Mouse (Mus musculus) cerebellum, postnatal 4 days (tissue): Measurements from ENCODE around the gene Rab3a.

Experiments
- DNase-seq, 2 experiments: peaks; one replicate each; pipeline ENCODE4 v3.0.0; 2022; ENCODE audit warnings: low spot score in 2 of 2, mixed read lengths in 1 of 2

The Rab3a gene

DNA sequence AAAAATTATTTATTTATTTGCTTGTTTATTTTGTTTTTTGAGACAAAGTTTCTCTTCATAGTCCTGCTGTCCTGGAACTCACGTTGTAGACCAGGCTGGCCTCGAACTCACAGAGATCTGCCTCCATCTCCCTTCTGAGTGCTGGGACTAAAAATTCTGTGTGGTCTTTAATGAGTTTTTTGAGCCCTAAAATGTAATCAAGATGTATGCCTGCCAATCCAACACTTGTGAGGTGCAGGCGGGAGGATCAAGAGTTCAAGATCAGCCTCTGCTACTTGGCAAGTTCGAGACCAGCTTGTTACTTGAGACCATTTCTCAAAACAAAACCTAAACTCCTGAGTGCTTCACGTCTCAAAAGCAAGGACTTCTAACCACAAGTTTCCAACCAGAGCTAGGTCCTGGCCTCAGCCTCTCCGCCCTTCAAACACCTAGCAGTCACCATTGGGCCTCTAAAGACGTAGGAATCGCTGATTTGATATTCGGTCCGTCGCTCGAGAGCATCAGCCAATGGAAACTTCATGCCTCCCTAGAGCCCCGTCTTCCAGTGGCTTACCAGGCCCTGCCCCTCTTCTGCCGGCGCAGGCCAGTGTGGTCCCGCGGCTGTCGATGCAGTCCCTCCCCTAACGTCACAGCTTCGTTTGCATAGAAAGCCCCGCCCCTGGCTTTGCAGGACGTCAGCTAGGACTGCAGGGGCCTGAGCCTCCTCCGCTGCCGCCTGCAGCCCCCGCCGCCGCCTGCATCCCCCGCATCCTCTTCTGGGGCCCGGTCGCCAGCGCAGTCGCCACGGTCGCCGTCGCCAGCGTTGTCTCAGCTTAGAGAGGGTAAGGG lies at the start of gene Rab3a:
Gene Rab3a (plus strand): TSS at position 637 of the 828 bp plus-strand sequence.
- DNase-seq = peak; percentile 89 to 94

DNA sequence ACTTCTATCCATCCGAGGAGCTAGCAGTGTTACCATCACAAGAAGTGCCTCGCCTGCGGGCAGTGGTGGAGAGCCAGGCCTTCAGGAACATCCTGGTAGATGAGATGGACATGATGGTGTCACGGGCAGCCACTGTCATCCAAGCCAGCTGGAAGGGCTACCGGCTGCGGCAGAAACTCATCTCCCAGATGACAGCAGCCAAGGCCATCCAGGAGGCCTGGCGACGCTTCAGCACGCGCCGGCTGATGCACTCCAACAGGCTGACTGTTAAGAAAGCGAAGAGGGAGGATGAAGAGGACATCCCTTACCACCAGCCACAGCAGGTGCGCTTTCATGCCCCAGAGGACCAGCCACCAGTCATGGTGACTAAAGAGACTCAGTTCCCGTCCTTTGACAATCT lies 46.2 kb upstream of the Rab3a start:
- no peak for DNase-seq

DNA sequence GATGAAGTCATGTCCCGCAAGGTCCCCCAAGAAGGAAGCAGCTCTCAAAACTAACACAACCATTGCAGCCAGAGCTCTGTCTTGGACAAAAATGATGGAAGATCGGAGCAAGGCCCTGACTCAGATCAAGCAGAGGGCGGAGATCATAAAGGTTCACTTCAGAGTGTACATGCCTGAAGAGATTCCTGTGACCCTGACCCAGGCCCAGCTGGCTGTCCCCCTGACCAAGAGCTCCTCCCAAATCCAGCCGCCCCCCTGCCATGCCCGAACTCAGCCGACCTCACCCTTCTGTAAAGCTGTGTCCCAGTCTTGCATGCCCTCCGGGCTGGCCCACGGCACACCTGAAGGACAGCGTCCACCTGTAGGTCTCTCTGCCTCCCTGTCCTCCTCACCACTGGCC lies 44.7 kb upstream of the Rab3a start:
- DNase-seq = no peak

DNA sequence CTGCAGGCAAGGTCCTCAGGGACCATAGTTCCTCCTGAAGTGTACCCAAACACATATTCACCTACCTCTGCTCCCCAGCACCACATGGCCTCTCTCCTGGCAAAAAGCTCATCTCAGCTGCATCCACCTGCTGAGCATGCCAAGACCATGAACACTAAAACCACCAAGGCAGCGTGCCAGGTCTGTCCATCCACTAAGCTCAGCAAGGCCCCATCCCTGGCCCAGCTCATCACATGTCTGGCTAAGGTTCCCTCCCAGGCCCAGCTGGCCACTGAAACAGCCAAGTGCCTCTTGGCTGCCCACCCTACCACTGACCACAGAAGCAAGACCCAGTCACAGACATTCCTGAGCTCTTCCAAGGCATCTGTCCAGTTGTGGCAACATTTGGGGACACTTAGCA lies 44.2 kb upstream of the Rab3a start:
- DNase-seq = no peak

DNA sequence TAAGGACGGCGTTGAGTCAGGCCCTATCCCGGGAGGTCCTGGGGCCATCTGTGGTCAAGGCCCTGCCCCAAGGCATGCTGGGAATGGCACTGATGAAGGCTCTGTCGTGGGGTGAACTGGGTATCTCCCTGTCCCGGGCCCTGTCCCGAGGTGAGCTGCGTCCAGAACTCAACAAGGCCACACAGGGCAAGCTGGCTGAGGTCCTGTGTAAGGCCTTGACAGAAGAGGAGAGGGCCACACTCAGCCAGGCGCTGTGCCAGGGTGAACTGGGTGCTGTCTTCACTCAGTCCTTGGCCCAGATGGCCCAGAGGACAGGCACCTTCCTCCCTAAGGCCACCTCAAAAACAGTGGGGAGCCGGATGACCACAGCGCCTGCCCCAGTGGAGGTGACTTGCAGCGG lies 43.4 kb upstream of the Rab3a start:
- no peak for DNase-seq

DNA sequence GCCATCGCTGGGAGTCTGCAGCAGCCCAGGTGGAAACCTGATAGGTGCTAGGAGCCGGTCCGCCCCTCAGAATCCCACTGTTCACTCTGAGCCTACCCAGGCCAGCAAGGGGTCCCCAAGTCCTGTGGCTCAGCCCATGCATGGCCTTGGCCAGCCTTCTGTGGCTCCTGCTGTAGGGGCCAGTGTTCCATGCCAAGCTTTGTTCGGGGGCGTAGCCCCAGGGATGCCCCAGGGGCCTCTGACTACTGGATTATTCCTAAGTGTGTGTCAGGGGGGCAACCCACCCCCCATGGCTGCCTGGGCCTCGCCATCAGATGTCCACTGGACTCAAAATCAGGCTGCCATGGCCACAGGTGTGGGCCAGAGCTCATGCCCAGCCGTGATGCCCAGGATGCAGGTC lies 40.5 kb upstream of the Rab3a start:
- DNase-seq = no peak

DNA sequence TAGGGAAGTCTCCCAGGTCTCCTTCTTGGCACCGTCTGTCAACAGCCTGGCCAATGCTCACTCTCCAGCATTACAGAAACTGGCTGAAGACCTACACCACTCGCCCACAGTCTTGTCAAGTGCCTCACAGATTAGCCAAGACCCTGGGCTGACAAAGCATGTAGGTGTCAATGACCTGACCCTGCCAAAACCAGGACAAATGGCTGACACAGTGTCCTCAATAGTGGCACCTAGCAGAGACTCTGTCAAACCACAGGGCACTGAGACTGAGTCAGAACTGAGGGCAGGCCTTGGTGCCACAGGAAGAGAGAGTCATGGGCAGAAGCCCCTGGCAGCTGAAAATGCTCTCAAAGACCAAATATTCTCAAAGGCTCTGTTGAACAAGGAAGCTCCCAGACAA lies 39.4 kb upstream of the Rab3a start:
- DNase-seq = no peak

DNA sequence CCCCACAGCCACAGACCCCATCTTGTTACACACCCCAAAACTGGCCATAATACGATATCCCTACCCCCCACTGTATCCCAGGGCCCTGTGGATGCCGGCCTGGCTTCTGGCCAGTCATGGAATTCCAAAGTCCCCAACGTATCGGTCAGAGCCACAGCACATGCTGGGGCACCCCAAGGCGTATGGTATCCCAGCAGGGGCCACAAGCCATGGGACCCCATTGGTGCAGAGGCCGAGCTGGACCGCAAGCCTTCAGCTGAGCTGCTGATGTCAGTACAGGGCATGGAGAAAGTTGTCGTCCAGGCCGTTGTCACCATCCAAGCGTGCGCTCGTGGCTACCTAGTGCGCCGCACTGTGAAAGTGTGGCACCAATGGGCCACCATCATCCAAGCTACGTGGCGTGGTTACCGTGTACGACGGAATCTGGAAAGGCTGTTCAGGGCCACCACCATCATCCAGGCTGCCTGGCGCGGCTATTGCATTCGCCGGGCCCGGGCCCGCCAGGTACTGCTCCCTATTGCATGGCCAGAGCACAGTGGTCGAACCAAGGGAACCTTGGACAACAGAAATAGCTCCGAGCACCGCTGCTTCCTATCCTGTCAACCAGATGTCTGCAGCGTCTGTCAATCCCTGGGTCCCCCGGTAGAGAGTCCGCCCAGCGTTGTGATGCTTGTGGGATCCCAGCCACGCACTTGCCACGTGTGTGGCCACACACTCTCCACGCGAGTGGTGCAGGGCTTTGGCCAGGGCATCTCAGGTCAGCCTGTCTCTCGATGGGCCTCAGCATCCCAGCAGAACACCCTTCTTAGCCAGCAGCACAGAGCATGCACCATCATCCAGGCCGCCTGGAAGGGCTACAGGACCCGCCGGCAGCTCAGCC lies 37.7 kb upstream of the Rab3a start:
- DNase-seq = no peak

DNA sequence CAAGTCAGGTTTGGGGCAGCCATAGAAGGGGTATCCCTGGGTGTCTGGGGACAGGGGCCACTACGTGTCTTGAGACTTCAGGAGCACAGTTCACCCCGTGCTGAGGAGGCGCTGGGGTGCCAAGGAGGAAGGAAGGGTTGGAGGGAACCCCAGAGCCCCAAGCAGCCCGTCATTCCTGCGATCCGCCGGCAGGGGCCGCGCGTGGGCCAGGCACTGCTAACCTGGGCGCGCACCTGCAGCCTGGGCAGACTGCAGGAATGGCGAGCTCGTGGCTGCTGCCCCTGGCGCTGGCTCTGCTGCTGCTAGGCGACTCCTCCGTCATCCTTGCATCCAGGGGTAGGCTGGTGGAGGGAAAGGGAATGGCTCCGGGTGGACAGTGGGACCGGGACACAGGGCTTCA lies 36.2 kb upstream of the Rab3a start, which contains the start of gene Gm3336:
Gene Gm3336 (plus strand): TSS at position 247 of the 400 bp plus-strand sequence.
- DNase-seq = peak in 1 of 2 experiments; percentile 62

DNA sequence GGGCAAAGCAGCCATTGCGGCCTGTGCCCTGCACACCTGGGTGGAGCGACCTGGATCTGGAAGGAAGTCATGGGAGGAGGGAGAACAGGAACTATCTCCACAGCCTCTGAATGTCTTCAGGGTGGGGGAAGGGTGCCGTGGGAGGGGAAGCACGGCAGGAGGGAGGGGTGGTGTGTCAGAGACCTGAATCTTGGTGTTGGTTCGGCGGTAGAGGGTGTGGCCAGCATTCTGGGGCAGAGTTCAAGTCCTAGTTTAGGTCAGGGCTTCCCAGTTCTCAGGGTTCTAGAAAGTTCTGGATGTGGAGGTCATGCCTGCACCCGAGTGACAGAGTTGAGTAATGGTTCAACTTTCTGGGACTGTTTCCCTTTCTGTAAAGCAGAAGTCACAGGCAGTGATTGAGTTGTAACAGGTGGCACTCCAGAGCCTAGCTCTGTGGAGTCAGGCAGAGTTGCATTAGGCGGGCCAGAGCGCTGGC lies 34.6 kb upstream of the Rab3a start:
- DNase-seq = no peak

DNA sequence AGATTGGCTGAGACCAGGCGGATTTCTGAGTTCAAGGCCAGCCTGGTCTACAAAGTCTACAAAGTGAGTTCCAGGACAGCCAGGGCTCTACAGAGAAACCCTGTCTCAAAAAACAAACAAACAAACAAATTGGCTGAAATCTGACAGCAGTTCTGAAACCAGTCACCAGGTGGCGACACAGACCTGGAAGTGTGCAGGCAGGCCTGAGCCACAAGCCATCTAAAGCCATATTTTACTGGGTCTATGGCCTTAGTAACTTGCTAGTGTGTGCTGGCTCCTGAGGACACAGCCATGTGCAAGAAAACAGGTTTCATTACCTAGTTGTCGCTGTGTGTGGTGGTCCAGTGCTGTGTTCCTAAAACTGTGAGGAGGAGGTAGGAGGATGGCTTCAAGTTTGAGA lies 33.7 kb upstream of the Rab3a start:
- DNase-seq = peak; percentile 82 to 86

DNA sequence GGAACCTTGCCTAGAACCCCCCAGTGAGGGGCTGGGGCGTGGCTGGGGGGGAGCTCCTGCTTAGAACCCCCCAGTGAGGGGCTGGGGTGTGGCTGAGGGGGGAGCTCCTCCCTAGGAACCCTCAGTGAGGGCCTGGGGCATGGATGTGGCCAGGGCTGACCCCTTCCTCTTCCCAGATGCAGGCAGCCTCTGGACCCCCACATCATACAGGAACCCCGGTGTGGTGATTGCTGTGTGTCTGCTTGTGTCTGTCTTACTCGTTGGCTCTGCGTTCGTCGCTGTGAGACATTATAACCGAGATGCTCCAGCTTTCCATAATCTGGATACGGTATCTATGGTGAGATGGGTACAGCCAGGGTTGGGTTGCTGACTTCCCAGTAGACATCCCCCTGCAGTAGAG lies 32.9 kb upstream of the Rab3a start:
- DNase-seq = no peak

DNA sequence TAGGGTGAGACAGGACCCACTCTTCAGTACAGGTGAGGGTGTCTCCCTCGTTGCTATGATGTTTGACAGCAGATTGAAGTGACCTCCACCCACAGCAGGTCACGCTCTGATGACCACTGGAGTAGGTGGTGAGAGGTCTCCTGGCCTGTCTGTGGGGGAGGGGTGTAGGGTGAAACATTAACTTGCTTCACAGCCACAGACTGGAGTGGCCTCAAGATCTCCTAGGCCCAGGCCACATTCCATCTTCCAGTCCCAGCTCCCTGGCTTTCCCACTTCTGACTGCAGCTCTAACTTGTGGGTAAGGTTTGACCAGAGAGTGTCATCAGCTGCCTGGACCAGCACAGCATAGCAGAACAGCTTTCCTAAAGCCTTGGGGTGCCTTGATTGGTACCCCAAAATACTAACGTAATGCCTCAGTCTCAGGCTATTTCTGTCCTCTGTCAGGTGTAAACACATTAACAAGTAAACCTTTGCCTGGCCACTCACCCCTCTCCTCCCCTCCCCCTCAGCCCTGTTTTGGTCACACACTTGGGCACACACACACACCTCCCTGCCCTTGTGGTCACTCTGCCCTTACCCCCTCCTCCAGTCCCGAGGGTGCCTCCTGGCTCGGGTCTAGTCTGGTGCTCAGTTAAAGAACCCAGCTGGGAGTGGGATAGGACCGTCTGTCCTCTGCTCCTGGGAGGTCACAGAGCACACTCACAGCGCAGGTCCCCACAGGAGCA lies 30.8 kb upstream of the Rab3a start, which contains the start of gene Pde4c:
Gene Pde4c (plus strand): TSS at position 235 of the 725 bp plus-strand sequence.
- no peak for DNase-seq

DNA sequence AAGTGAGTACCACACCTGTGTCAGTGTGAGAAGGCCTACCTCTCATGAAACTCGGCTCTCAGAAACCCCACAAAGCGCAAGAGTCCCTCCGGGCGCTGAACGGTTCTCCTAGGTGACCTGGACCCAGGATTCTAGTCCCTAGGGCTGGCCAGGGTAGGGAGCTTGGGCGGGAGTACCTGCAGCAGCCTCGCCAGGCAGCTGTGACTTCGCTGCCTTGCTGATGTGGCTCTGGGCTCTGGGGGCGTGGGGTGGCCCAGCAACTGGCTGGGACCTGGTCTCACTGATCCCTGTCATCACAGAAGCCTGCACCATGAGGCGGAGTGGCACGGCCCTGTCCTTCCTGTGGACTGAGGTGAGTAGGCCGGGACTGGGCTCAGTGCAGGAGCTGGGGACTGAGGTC lies 30.3 kb upstream of the Rab3a start:
- no peak for DNase-seq

DNA sequence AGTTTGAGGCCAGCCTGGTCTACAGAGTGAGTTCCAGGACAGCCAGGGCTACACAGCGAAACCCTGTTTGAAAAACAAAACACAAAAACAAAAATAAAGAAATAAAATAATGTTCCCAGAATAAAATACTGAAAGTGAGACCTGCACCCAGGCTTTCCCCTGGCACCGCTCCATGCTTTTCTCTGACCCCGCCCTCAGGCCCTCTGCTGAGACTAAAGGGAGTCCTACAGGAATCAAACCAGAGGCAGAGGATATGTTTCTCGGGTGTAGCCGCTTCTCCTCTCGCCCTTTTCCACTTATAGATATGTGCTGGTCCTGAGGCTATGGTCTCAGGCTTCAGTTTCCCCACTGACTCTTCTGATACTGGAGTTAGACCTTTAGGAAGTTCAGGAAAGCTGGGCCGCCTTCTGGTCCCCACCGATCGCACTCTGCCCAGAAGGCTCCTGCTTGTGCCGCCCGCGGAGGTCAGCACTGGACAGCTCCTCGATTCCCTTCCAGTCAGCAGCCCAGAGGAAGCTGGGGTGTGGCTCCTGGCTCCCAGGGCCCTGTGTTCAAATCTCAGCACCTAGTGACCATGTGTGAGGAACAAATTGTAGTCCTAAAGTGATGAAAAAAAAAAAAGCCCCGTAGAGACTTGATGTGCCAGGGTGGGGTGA lies 28.6 kb upstream of the Rab3a start:
- no peak for DNase-seq

DNA sequence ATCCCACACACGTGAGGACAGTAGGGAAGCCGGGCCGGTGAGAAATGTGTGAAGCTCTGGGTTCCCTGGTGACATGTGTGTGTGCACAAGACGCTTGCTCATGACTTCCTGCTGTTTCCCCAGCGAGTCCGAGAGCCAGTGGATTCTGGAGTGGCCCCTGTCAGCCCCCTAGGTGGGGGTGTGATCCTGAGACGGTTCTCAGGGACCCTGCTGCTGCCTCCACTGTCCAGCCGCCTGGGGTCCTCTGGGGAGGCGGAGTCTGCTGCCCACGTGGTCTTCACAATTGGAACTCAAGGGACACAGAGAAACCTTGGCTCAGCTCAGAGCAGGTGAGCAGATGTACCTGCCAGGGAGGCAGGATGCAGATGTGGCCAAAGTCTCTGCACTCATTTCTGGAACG lies 27.8 kb upstream of the Rab3a start:
- DNase-seq = no peak

DNA sequence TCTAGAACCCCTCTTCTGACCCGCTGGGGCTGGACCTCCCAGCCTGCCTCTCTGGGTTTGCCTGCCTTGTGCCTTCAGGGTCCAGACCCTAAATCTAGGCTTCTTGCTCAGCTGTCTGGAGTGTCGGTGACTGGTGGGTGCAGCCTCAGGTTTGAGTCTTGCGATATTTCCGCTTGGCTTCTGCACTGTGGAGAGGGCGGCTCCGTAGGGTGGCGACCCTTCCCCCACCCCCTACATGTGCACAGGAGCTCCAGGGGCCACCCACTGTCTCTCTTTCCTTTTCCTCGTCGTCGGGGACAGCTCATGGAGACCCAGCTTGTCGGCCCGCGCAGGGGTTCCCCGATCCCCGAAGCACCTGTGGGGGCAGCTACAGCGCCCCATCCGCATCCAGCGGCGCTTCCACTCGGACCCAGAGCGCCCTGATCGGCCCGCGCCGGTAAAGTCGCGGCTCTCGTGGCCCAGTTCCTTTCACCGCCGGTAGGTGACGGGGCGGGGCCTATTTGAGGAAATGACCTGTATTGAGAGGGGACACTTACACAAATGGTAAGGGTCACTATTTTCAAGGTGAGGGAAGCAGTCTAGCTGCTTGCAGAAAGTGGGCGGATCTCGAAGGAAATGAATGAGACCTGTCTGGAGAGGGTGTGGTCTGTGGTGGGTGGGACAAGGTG lies 24.5 kb upstream of the Rab3a start:
- no peak for DNase-seq

DNA sequence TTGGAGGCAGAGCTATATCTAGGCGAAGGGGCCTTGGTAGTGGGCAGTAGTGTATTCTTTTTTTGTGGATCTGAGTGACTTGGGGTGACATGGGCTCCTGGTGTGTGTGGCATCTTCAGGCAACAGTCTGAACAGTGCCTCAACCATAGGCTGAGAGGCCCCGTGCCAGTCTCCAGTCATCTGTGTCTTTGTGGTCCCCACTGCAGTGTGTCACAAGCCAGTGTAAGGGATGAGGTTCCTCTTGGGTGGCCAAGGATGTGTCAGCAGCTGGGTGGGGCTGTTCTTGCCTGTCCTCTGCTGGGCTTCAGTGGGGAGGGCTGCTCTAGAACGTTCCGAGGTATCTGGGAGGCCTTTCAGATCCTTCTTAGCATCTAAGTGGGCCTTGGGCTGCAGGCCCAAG lies 23.5 kb upstream of the Rab3a start:
- no peak for DNase-seq

DNA sequence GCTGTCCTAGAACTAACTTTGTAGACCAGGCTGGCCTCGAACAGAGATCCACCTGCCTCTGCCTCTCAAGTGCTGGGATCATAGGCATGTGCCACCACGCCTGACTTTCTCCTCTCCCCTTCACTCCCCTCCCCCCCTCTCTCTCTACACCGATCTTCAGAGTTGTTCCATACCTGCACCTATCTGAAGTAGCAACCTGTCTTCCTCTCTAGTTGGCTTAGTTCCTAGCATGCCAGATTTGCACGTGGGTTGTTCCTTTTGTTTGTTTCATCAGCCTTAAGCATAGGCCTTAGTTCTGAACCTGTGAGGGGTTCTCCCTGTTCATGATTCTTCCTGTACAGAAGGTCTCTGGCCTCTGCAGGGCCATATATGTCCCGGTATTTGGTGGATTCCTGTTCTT lies 16.8 kb upstream of the Rab3a start:
- no peak for DNase-seq

DNA sequence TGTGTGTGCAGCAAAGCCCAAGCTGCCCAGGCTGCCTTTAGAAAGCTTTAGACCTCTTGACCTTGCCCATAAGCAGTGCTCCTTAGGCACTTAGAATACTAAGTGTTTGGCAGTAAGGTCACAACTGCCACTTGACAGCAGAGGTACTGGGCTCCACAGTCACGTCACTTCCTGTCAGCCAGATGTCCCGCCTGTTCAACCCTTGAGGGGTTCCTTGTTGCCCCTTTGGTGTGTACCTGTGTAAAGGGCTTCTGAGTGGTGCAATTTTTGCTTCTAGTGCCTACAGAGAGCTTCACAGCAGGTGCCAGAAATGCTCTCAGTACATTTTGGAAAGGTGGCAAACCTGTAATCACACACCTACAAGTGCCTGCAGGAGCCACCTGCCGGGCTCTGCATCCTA lies 16.3 kb upstream of the Rab3a start:
- DNase-seq = no peak

DNA sequence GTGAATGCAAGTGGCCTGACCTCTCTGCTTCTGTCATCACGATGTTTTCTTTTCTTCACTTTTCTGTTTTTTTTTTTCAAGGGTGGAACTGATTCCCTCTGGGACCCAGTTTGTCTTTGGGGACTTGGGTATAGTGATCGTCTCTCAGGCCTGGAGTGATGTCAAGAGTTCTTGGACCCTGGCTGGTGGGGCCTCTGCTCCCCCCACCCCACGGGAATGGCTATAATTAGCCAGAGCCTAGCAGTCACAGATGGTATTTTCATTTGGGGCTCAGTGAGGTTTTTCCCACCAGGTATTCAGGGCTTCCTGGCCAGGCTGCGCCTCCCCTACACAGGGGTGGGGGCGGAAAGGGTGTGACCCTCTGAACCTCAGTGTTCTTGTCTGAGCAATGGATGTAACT lies 12.8 kb upstream of the Rab3a start:
- no peak for DNase-seq
